Mouse (Mus musculus) pancreas, adult 10 weeks (tissue): ENCODE results near the gene Gm4187. TPM values are rescaled to one million over a fixed set of nuclear protein-coding genes. Genes with fewer than 3 reads are reported as not detected.

Experiments
- polyA plus RNA-seq: library from polyadenylated mRNA; stranded (reverse); fragments of 350-450 nt; fragmentation: Illumina TruSeq; extraction: RNeasy Lipid Tissue Mini Kit (QIAGEN cat#74804); gene quantifications from one replicate; pipeline ENCODE4 v1.2.3, GENCODE M21; 2015; ENCODE audit warnings: low read depth, low replicate concordance; ENCODE audit not compliant: insufficient read depth

Gene Gm4187
- polyA plus RNA-seq: not detected

DNA sequence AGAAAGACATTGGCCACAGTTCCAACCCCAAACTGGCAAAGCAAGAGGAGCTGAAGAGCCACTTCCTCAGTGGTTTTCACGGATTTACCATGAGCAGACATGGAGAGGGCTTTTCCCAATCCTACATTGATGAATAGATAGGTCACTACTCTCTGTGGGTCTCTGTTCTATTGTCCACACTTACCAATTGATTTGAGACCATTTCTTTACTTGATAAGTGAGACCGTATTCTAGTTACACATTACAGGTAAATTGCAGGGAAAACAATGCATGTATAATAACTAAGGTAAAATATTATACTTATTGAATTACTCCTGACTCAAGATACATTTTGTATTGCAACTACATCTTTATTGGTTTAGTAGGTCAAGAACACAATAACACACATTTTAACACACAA is at the start of gene Gm4187:
Gm4187 (minus strand) TSS at position 101 of the 400 bp plus-strand sequence.

GRCm38 (mm10) chr7:22370939-22371338 is 41.4 kb upstream of the Gm4187 start, which contains the start of gene Gm8660:
TSS of gene Gm8660 (minus strand) at chr7:22371039.

Other genes starting within 250 kb of the Gm4187 start
- gene Gm16451, start 211.5 kb downstream of the Gm4187 start, polyA plus RNA-seq: not detected
- gene Gm10666, start 195.0 kb downstream of the Gm4187 start, polyA plus RNA-seq: not detected
- gene Vmn1r142, start 165.7 kb downstream of the Gm4187 start, polyA plus RNA-seq: not detected
- not detected for gene Vmn1r143, start 140.3 kb downstream of the Gm4187 start, polyA plus RNA-seq
- gene Gm8653, start 128.5 kb downstream of the Gm4187 start, polyA plus RNA-seq: not detected
- not detected for gene Gm8453, start 100.2 kb downstream of the Gm4187 start, polyA plus RNA-seq
- not detected for gene Gm8660, start 41.3 kb upstream of the Gm4187 start, polyA plus RNA-seq
- not detected for gene Vmn1r148, start 83.9 kb upstream of the Gm4187 start, polyA plus RNA-seq
- gene Vmn1r149, start 108.5 kb upstream of the Gm4187 start, polyA plus RNA-seq: not detected
- gene Gm10665, start 134.4 kb upstream of the Gm4187 start, polyA plus RNA-seq: not detected
- gene Vmn1r151, start 170.0 kb upstream of the Gm4187 start, polyA plus RNA-seq: not detected
- not detected for gene Vmn1r152, start 193.2 kb upstream of the Gm4187 start, polyA plus RNA-seq
- gene Gm8677, start 205.2 kb upstream of the Gm4187 start, polyA plus RNA-seq: not detected
- not detected for gene Gm4201, start 235.6 kb upstream of the Gm4187 start, polyA plus RNA-seq